Mouse (Mus musculus) cerebellum, postnatal 14 days (tissue): ENCODE results near the gene Gm49384.
"Not testable (repeated sequence)": the region's sequence is repeated elsewhere in the genome, so short reads cannot be mapped to it uniquely, and the experiment has no call there.

Experiments used
- DNase-seq, 2 experiments: peaks; one replicate each; pipeline ENCODE4 v3.0.0; 2021; ENCODE audit warnings: mixed read lengths in 2 of 2

Gene Gm49384

GRCm38 (mm10) chr12:69166861-69167581, 37.0 kb downstream of the Gm49384 start:
- not testable (repeated sequence) for DNase-seq

DNA sequence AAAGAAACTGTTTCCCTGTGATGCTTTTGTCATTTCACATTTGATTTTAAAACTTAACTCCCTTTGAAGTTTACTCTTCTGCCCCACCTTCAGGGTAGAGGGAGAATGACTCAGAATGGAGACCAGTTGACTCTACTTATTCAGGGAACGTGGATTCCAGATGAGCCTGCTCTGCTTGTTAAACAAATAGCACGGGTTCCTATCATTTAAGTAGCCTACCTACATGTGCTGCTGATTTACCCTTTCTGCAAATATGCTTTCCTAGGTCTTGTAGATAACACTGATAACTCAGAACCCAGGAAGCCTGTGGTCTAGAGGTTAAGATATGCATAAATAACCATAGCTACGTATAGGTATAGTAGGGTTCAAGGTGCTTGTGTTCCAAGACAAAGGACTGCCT, 39.2 kb downstream of the Gm49384 start:
- no peak for DNase-seq

GRCm38 (mm10) chr12:69163586-69163985, 40.5 kb downstream of the Gm49384 start:
- DNase-seq: not testable (repeated sequence)

DNA sequence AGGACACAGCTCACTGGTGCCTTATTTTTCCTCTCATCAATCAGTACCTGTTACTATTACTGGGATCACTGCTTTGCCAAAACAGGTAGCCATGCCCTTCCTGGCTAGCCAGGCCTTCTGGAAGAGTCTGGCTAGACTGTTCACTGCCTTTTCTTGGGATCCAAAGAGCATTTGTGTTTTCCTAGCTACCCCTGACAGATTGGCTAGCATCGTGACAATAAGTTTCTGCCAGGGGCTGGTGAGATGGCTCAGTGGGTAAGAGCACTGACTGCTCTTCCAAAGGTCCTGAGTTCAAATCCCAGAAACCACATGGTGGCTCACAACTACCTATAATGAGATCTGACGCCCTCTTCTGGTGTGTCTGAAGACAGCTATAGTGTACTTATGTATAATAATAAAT, 43.4 kb downstream of the Gm49384 start:
- not testable (repeated sequence) for DNase-seq

DNA sequence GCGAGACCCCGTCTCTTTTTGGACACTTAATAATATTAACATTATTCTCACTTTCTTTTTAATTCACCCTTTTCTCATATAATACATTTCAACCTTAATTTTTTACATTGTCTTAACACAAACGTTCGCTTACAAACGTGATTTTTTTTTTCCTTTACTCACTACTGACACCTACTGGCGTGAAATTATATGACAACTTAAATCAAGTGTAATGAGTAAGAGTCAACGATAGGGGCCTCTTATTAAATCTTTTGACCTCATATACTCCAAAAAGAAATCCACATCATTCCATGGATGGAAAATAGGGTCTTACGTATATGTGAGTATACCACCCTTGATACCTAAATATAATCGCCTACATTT, 44.5 kb downstream of the Gm49384 start:
- peak; percentile 14 to 62 for DNase-seq

- DNase-seq: peak; percentile 97 to 98
Measured at GRCm38 (mm10) chr12:69158765-69159577, 45.1 kb downstream of the Gm49384 start, which contains the start of gene Rps29. Rps29 (minus strand) TSS chr12:69159186.

GRCm38 (mm10) chr12:69158366-69158764, 45.7 kb downstream of the Gm49384 start:
- no peak for DNase-seq

DNA sequence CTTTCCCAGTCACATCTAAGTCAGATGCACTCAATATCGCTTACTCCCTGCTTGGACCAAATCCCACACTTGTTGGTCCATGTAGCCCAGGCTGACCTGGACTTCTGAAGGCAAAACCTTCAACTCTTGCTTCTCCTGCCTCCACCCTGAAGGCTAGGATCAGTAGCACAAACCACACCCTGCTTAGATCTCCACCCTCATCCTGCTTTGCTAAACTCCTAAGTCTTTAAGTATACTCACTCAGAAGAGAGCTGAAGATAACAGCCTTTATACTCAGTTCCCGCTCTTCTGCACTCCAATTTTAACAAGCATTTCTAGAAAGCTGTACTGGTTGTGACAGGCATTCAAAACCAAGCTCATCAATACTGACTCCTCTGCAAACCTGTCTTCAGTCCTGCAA, 47.0 kb downstream of the Gm49384 start:
- no peak for DNase-seq

- no peak for DNase-seq
Measured at GRCm38 (mm10) chr12:69156436-69156835, 47.6 kb downstream of the Gm49384 start.

- DNase-seq: no peak
Measured at GRCm38 (mm10) chr12:69155923-69156322, 48.1 kb downstream of the Gm49384 start.

DNA sequence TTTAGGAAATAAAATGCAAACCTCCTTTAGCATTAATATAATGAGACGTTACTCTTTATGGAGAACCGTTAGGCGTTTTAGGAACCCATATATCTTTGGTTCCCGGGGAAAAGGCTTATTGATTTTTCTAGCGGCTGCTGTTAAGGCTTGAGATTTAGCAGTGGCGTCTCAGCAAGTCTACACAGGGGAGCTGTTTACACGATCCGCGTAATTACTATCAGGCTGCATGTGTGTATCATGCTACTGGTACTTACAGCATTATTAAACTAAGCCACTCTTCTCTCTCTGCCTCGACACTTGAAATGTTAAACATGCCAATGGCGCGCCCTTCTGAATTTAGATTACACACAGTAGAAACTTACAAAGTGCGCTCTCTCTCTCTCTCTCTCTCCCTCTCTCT, 54.0 kb downstream of the Gm49384 start:
- DNase-seq: no peak

GRCm38 (mm10) chr12:69147166-69147735, 56.8 kb downstream of the Gm49384 start:
- DNase-seq: no peak

DNA sequence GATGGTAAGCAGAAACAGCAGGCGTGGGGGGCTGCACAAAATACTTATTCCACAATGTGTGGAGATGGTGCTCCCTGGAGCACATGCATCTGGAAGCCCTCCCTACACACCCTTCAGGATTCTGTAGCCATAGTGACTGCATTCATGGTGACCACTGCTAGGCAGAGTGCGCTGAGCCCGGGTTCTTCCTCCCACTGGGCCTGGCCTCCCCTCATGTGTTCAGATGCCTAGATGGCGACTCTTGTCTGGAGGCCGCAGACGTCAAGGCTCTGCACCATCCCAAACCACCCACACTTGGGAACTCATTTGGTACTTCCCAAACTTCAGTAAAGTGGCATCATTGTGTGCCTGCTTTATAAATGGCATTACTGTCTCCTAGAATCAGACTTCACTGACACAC, 60.6 kb downstream of the Gm49384 start:
- DNase-seq: no peak

GRCm38 (mm10) chr12:69139841-69140240, 64.2 kb downstream of the Gm49384 start:
- DNase-seq: no peak
